Mouse (Mus musculus): ENCODE measurements around the gene Bin2.
A peak's percentile ranks its signal among the peaks of the same experiment; 100 is the strongest.
"Not testable (repeated sequence)": the region's sequence is repeated elsewhere in the genome, so short reads cannot be mapped to it uniquely, and the experiment has no call there.

The Bin2 gene

DNA sequence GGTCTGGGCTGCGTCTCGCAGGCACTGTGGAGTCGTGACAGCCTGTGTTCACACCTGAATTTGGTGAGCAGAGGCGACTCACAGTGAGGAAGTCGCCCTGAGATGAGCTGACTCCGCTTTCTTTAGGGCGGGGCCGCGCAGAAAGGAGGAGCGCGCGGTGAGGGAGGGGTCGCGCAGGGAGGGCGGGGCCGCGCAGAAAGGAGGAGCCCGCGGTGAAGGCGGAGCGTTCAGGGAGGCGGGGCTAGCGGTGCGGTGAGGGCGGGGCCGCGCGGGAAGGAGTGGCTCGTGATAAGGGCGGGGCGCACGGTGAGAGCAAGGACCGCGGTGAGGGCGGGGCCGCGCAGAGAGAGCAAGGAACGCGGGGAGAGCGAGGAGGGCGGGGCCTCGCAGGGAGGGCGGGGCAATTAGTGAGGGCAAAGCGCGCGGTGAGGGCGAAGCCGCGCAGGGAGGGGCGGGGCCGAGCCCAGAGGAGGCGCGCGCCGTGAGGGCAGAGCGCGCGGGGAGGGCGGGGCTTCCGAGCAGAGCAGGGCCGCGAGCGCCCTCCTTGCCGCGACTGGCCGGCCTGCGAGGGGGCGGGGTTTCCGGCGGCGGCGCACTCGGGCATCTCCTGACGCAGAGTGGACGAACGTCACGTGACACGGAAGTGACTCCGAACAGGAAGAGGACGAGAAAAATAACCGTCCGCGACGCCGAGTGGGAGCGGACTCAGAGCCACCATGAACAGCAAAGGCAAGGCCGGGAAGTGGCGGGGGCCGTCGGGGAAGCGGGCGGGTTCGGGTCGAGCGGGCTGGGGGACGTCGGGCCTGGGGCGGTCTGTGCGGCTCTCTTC is 54.1 kb downstream of the Bin2 start, which contains the start of gene Dazap2:
Dazap2 (plus strand) TSS at position 354 of the 829 bp plus-strand sequence.
- DNase-seq: peak; percentile 99

DNA sequence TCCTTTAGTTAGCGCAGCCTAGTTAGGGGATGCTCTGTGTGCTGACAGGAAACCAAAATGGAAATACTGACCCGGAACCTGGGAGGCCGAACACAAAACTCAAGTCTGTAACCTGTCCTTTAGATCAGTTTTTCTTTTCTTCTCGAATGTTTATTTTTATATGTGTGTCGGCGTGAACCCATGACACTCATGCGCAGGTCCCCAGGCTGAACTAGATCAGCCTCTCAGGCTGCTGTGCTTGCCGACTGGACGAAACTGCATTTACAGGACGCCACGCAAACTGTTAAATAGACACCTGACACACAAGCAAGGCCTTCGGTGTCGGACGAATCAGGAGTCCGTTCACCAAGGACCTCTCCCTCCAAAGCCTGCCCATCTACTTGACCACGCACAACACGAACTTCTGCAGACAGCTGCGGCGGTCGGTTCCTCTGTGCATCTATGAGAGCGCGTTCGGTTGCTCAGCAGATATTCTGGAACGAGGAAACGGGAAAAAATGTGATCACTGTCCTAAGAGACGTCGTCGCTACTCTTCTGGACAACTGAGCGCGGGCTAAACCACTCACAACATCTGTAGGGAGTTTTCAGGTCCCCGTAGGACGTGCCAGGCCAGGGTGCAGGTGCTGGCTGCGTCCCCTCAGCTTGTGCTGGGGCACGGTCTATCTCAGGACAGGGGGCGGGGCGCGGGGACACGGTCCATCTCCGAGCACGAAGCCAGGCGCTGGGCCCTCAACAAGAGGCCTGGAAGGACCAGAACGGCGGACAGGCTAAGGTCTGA is 54.9 kb downstream of the Bin2 start:
- DNase-seq: no peak

DNA sequence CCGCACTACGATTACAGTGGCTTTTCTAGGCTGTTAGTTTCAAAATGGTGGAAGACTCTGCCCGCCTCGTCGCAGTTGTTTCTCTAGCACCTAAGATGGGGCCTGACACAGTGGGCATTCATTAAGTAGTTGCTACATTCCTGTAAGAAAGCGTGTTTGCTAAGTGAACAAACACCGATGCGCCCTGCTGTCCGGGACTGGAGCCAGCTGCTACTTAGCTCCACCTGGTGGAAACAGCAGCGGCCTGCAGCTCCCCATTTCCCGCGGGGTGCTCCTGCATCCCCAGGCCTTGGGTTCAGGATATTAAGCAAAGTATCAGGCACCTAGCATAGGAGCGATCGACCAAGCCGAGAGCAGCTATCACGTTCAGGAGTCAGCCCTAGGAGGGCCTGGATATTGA is 55.8 kb downstream of the Bin2 start:
- DNase-seq: peak; percentile 84

DNA sequence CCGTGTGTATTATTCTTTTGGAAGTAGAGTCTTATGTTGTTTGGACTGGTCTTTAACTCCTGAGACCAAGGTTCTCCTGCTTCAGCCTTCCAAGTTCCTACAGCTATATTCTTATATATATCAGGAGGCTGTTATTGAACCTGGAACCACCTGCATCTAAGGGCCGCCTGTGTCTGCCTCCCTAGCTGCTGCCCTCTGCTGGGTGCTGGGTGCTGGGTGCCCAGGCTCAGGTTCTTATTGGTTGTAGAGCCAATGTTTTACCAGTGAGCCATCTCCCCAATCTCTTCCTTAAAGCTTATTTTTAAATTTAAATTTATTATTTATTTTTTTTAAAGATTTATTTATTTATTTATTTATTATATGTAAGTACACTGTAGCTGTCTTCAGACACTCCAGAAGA is 56.9 kb downstream of the Bin2 start:
- DNase-seq: no peak

DNA sequence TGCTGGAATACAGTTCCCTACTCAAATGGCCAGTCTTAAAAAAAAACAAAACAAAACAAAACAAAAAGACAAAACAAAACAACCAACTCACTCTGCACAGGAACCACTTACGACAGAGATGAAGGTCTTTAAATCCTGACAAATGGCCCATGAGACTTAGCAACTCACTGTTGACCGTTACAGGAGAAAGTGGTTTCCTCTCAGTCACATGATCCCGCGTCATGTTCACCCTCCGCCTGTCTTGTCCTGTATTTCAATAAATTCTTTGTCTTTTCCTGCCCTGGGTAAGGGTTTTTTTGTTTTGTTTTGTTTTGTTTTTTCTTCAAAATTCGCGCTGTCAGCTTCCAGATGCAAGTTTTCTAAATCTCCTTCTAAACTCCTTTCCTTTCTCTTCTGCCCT is 57.4 kb downstream of the Bin2 start:
- no peak for DNase-seq

DNA sequence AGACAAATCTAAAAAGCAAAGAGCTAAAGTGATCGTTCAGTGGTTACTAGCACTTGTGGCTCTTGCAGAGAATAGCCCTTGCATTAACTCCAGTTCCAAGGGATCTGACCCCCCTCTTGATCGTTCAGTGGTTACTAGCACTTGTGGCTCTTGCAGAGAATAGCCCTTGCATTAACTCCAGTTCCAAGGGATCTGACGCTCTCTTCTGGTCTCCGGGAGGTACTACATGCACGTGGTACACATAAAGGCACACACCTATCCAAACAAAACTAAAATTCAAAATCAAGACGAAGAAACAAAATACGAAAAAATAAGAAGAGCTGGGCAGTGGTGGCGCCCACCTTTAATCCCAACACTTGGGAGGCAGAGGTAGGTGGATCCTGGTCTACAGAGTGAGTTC is 62.7 kb downstream of the Bin2 start:
- not testable (repeated sequence) for DNase-seq

DNA sequence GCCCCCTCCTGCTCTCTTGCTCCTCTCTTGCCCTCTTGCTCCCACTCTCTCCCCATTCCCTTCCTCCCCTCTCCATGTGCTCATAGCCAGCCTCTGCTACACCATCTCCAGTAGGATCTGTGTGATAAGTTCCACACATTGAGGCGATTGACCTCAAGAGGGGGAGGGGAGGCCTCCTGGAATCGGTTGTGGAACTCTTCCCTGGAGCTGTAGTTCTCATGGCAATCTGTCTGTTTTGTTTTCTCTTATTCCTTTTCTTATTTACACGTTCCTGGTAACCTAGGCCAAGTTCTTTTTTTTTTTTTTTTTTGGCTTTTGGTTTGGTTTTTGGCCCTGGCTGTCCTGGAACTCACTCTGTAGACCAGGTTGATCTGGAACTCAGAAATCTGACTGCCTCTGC is 67.7 kb downstream of the Bin2 start:
- no peak for DNase-seq

DNA sequence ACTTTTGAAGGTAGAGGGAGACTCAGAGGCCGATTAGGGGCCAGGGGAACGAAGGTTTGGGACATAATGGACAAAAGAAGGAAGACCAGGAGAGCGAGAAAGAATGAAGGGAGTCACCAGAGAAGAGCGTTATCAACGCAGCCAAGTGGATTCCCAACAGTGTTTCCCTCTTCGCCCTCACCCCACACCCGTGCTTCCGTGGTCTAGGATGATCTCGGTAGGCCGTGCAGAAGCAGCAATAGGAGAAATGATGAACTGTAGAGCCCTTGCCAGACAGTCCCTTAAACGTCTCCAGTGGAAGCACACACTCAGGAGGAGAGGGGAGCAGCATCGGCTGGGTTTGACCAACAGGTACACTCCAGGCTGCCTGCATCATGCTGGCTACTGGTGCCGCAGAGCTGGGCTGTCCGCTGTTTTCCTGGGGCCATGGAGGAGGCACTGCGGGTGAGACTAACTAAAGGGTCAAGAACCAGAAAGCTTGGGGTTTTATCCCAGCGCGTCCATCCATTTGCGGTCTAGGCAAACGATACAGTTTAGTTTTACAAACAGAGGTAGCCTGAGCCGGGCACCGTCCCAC is 68.6 kb downstream of the Bin2 start:
- no peak for DNase-seq

DNA sequence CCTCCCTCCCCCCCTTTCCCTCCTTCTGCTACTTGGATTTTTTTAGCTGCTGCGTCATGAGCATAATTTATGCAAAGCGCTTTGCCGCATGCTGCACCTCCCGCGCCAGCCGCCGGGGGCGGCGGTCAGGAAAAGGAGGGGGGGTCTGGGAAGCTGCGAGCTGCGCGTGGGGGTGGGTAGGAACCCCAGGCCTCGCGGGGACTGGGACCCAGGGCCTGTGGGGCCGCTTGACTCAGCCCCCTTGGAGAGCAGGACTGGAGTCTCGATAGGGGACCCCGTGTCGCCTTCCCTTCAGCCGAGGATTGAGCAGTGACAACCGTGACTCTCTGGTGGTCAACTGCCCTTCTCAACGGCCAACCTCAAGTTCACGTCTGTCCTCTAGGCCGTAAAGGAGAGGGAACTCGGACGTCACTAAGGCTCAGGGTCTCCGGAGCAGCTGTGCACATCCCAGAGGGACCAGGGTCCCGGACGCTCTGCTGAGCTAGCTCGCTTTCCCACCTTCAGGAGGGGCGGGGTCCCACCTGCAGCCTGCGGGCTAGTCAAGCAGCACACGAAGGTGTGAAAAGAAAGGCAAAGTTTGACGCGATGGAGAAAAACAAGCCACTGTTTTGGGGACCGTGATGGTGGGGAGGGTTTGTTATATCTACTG is 69.2 kb downstream of the Bin2 start:
- peak; percentile 81 for DNase-seq

DNA sequence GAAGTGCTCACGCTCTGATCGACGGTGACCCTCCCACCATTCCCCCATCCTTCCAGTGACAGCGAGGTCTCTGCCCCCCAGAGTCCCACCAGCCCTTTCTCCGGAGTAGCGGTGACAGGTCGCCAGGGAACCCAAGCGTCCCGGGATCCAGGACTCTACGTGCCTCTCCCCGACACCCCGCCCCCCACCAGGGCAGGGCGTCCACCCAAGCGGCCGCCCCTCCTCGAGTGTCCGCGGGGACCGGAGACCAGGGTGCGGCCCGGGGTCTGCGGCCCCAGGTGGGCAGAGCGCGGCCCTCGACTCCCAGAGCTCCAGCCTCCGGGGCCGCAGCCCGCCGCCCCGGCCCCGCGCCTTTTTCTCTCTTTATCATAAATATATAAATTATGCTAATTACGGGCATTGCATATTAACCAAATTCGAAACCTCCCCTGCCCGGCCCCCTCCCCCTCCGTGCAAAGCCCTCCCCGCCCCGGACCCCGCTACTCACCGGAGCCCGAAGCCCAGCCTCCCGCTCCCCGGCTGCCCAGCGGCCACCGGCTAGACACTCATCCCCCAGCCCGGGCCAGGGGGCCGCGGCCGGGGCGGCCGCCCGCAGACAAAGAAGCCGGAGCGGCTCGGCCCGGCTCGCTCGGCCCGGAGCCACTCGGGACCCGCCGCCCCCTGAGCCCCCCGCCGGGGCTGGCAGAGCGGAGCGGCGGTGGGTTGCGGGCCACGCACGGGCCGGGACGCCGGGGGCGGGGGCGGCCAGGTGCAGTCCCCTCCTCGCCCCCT is 69.9 kb downstream of the Bin2 start, which contains the start of gene Pou6f1:
Pou6f1 (minus strand) TSS at position 709 of the 771 bp plus-strand sequence.
- peak; percentile 63 for DNase-seq

DNA sequence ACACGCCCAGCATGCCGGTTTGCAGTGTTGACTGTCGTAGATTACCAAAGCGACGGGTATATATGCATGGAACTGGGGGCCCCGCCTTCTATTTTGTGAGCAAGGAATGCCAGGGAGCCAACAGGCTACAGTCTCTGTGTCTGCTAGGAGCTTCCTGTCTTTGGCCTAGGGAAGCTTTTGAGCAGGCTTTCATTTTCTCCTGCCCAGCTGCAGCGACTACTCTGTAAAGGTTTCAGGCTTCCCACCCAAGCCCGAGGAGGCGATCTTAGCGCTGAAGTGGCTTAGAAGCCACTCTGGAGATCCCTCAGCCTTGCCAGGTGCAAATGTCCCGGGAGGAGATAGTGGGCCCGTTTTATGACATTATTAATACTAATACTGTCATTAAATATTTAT is 70.5 kb downstream of the Bin2 start:
- DNase-seq: peak; percentile 66

DNA sequence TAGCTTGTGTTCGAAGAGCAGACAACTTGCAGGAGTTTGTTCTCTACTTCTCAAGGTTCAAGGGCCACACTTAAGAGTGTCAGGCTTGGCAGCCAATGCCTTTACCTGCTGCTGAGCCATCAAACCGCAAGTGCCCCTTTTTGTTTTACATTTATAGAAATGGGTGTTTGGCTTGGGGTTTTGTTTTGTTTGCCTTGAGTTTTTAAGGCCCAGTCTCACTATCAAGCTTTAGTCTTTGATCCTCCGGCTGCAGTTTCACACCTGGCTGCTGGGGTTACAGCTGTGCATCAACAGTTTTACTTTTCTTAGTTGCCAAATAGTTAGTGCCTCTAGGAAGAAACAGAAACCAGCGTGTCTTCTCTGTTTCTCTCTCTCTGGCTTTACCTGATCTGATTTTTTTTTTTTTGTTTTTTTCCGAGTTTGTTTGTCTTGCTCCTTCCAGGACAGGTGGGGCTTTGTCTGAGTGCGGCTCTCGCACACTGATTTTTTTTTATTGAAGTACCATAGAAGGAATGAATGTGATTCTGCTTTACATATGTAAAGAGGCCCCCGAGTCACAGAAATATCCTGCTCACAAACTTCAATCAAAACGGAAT is 71.0 kb downstream of the Bin2 start:
- peak; percentile 47 for DNase-seq

DNA sequence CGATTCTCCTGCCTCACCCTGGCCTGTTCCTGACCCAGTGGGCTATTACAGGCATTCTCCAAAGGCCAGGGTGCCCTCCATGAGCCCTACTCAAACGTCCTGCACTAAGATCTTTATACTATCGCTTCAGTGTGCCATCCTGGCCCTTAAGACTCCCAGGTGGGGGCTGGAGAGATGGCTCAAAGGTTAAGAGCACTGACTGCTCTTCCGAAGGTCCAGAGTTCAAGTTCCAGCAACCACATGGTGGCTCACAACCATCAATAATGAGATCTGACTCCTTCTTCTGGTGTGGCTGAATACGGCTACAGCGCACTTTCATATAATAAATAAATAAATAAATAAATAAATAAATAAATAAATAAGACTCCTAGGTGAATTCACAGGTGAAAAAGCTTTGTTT is 76.5 kb downstream of the Bin2 start:
- DNase-seq: no peak

All from lung, postnatal 14 days (tissue).